Mouse (Mus musculus): Measurements from ENCODE around the gene Sh3bp5.
A peak's percentile ranks its signal among the peaks of the same experiment; 100 is the strongest.

Sh3bp5 gene

DNA sequence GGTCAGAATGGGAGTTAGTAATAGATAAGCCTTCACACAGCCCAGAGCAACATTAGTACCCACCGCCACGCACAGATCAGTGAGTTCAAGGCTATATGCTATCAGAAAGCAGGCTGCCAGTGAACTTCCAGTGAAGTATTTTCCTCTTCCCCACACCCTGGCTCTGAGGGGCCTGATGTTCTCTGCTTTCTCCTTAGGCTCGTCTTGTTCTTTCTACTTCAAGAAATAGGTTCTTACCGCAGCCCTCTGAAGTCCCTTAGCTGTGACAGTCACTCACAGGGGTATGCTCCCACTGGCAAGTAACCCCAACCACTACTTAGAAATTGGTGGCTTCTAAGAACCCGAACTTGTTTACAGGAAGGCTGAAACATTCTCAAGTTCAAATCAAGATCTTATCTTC, 2.8 kb downstream of the Sh3bp5 start:
- no peak for DNase-seq (ENCODE audit: low spot score in 2 of 2)

DNA sequence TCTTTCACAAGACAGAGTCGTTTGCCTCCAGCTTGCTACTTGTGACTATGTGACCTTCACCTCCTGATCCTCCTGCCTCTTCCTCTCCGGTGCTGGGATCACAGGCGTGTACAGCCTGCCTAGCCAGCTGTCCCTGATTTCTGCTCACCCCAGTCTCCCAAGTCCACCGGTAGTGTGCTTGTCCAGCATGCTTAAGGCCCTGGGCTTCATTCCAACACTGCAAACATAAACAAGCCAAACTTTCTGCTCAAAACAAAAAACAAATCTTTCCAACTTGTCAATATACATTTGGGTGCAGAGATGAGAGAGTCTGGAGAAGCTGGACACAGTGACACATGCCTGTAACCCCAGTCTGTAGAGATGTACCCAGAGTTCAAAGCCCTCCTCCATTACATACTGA, 3.5 kb downstream of the Sh3bp5 start:
- no peak for DNase-seq (ENCODE audit: low spot score in 2 of 2)

- DNase-seq (ENCODE audit: low spot score in 2 of 2), result no peak
Observed at GRCm38 (mm10) chr14:31431789-31432330, 4.0 kb downstream of the Sh3bp5 start.

- DNase-seq (ENCODE audit: low spot score in 2 of 2), result no peak
Observed at GRCm38 (mm10) chr14:31429004-31429395, 6.9 kb downstream of the Sh3bp5 start.

- peak; percentile 48 to 71 for DNase-seq (ENCODE audit: low spot score in 2 of 2)
Observed at GRCm38 (mm10) chr14:31428211-31429003, 7.5 kb downstream of the Sh3bp5 start.

DNA sequence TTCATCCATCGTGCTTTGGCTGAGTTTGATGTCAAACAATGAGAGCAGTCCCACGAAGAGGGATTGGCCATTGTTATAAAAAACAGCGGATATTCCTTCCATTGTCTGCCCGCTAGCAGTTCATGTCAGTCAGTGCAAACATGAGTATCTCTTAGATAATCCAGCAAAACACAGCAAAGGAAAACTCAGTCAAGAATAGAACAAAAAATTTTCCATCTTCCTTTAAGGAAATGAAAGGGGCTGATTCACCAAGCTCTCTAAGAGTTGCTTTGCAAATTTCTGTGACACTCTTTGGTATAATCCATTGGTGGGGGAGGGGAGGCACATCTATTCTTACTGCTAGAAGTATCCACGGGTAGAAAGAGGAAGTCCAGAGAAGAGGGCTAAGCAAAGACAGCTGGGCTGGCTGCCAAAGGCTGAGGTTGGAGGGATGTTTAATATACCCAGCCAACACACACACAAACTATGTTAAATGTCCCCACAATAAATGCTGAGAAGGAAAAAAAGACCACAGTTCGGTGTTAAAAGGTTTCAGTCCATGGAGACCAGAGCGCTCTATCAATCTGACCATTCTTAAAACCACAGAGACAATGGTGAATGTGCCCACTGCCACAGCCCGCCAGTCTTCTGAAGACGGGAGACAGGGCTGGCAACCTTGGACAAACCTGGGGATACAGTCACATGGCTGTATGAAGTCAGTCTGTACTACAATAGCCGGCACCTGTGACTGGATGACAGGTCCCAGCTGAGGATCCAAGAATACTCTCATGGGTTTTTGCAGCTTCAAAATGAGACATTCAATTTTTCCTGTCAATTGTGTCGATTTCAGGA, 12.7 kb downstream of the Sh3bp5 start:
- DNase-seq (ENCODE audit: low spot score in 2 of 2), result peak; percentile 60 to 67

DNA sequence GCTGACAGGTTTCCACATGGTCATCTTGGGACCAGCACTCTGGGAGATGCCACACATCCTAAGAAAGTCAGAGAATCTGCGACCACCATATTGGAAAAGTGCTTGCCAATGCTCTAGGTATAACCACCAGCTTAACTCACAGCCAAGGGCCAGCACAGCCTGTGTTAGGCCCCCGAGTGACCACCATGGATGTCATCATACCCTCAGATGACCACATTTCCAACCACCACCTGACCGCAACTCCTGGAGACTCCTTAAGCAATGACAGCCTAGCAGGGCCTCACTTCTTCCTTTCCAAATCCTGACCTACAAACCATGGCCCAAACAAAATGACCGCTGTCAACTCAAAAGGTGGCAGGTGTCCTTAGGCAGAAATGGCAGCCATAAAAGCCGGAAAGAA, 13.5 kb downstream of the Sh3bp5 start:
- no peak for DNase-seq (ENCODE audit: low spot score in 2 of 2)

DNA sequence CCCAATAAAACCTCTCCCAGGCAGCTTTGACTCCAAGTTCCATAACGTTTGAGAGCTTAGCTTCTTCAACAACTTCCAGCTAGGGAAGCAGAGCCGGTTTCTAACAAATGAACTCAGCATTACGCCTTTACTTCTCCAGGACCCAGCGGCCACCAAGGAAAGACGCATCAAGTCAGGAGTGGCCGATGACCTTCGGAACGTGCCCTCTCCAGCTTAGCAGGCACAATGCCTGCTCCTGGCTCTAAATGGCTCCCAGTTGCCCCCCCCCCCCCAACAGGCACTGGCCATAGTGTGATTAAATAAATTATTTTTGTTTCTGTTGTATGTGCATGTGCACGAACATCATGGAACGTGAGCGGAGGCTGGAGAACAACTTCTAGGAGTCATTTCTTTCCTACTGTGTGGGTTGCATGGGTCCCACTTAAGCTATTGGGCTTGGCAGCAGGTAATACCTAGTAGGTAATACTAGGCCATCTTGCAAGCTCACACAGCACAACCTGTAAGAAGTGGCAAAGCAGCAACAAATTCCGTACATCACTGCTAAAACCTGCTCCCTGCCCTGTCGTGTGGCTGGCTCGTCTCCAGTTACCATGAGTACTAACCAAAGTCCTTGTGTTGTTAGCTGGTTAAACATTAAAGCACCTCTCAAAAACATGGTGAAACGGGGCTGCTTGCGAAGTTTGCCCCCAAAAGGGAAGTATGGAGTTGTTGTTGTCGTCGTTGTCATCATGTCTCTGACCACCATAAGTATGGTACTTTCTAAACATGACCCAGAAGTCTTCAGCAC, 14.2 kb downstream of the Sh3bp5 start:
- no peak for DNase-seq (ENCODE audit: low spot score in 2 of 2)

DNA sequence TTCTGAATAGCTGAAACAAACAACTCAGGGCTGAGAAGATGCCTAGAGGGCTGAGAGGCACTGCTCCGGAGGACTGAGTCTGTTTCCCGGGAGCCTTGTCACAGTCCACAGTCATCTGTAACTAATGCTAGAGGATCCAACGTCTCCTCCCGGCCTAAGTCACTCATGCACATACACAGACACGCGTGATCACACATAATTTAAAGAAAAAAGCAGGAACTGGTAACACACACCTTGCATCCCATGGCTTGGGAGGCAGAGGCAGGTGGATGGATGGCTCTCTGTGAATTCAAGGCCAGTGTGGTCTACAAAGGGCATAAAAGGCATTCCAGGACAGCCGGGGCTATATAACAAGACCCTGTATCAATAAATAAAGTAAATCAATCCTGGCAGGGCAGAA, 14.9 kb downstream of the Sh3bp5 start:
- DNase-seq (ENCODE audit: low spot score in 2 of 2), result no peak

- DNase-seq (ENCODE audit: low spot score in 2 of 2), result no peak
Observed at GRCm38 (mm10) chr14:31420562-31420961, 15.3 kb downstream of the Sh3bp5 start.

- no peak for DNase-seq (ENCODE audit: low spot score in 2 of 2)
Observed at GRCm38 (mm10) chr14:31420135-31420534, 15.7 kb downstream of the Sh3bp5 start.

- no peak for DNase-seq (ENCODE audit: low spot score in 2 of 2)
Observed at GRCm38 (mm10) chr14:31419279-31419678, 16.6 kb downstream of the Sh3bp5 start.

GRCm38 (mm10) chr14:31416835-31417549, 18.9 kb downstream of the Sh3bp5 start:
- no peak for DNase-seq (ENCODE audit: low spot score in 2 of 2)

GRCm38 (mm10) chr14:31416411-31416810, 19.5 kb downstream of the Sh3bp5 start:
- DNase-seq (ENCODE audit: low spot score in 2 of 2), result no peak

- DNase-seq (ENCODE audit: low spot score in 2 of 2), result no peak
Observed at GRCm38 (mm10) chr14:31414967-31415376, 20.9 kb downstream of the Sh3bp5 start.

DNA sequence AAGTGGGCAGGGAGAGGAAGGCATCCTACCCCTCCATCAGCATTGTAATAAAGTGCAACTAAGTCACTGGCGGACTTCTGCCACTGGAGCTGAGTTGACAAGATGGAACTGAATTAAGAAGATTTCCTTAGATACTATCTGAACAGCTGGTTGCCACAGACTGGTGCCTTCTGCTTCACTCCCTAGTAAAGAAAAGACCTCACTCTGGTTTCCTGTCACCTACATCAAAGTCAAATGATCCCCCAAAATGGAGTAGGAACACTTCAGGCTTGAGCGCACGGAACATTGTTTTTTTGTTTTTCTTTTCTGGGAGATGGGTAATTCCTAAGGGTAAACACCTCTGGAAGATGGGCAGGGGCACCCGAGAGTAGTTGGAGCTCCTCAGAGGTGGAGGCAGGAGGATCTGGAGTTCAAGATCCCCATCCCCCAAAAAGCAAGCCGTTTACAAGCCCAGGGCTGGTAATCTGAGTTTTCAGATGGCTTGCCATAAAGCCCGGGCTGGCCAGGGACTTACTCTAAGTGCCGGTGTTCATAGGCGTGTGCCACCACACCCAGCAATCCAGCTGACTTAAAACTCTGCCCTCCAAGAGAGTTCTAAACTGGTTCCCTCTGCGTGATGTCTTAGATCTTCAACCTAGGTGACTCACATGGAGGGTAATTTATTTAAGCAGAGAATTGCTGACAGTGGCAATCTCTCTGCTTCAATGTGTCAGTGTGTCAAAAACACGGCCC, 21.5 kb downstream of the Sh3bp5 start:
- DNase-seq (ENCODE audit: low spot score in 2 of 2), result no peak

DNA sequence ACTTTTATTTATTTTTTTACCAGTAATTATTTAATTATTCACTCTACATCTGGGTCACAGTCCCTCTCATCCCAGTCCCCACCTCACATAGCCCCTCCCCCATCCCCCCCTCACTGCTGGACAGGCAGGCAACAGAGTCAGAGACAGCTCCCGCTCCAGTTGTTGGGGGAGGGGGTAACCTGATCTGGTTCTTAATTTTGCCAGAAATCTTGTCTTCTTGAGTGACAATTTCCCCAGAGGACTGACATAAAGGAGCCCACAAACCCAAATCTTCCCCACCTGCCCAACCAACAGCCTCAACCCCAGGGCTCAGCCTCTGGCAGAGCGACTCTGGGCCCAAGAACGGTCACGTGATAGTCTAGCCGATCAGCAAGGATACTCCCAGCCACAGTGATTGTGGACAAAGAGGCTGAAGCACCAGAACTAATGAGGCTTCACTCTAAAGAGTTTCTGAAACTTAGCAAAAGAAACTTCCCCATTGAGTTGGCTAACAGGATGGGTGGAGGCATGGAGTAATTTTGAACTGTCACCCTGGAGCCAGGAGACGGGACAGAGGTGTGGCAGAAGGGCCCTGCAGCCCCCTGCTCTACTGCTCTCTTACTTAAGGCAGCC, 22.3 kb downstream of the Sh3bp5 start:
- DNase-seq (ENCODE audit: low spot score in 2 of 2), result no peak

DNA sequence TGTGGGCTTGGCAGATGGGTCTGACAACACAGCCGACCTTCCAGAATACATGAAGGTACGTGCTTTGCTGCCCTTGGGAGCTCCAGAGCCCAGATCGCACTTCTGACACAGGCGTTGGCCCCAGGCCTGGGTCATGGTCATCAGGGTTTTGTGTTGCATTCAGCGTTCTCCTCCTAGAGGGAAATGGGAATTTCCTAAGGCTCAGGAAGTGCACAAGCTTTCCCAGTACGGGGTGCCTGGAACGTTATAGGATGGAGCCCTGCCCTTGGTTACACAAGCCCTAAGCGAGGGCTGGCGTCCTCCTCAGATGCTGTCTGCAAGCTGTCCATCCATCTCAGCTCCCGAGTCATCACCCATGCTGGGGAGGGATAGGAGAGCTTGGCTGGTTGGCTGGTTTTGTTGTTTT, 23.2 kb downstream of the Sh3bp5 start:
- no peak for DNase-seq (ENCODE audit: low spot score in 2 of 2)

- no peak for DNase-seq (ENCODE audit: low spot score in 2 of 2)
Observed at GRCm38 (mm10) chr14:31410737-31411136, 25.1 kb downstream of the Sh3bp5 start.

GRCm38 (mm10) chr14:31410123-31410724, 25.7 kb downstream of the Sh3bp5 start:
- DNase-seq (ENCODE audit: low spot score in 2 of 2), result no peak
